Mouse (Mus musculus) liver, postnatal 0 days (tissue): ENCODE results near the gene Atcay.

Experiments used
- CTCF ChIP-seq: sonication (generic); IDR thresholded peaks from 2 replicates; pipeline ENCODE4 v1.5.1; 2016; ENCODE audit warnings: antibody characterized with exemption, low read depth
- EP300 ChIP-seq: IDR thresholded peaks from 2 replicates; pipeline ENCODE4 v1.6.1; 2016; ENCODE audit warnings: antibody characterized with exemption, low read depth, mild to moderate bottlenecking

GRCm38 (mm10) chr10:81268056-81268455, 37.4 kb upstream of the Atcay start:
- TF ChIP-seq CTCF = no peak
- no peak for TF ChIP-seq EP300
